ENCODE assay signal across 7 mouse cellular contexts in genomic region chr3:84333400-84334349, GRCm38 (mm10). TPM values are rescaled to one million over a fixed set of nuclear protein-coding genes. Genes with fewer than 3 reads are reported as not detected.
A peak's percentile ranks its signal among the peaks of the same experiment; 100 is the strongest.
DNase-seq lines count a peak whose midpoint lies in the region; TF ChIP-seq lines count a peak whose summit lies in the region.

No protein-coding gene starts in this region.

- H3K79me2 ChIP-seq in C2C12 (ENCODE audit: control insufficient read depth, insufficient read depth) = no peaks in the 10 kb centered on the region

- no peak overlapping the region for H3K4me3 ChIP-seq in C2C12 (ENCODE audit: insufficient read depth, poor library complexity, severe bottlenecking)
- H3K4me3 ChIP-seq in ES-E14 (ENCODE audit: insufficient read depth in 1 of 2, low read depth in 1 of 2, low read length in 2 of 2, poor library complexity in 1 of 2, severe bottlenecking in 1 of 2) = peak overlapping the region; percentile 8 to 43; a peak in 3 of 4 replicates

- intact Hi-C loops in heart, postnatal 36 days (cut with DNase I) = no loop called here

- no peaks in the 10 kb centered on the region for H3K36me3 ChIP-seq in C2C12 (ENCODE audit: control insufficient read depth, insufficient read depth)
- H3K36me3 ChIP-seq in ES-E14 (ENCODE audit: control insufficient read depth, insufficient read depth, low read length, poor library complexity, severe bottlenecking) = no peaks in the 10 kb centered on the region

- H3K79me3 ChIP-seq in C2C12 (ENCODE audit: low read depth) = no peaks in the 10 kb centered on the region

- in situ Hi-C loops in ES-E14 (cut with MboI; ENCODE audit: low sequenced_read_pairs in 2 of 2, unreplicated experiment in 2 of 2) = loop anchor here in 1 of 2 experiments (25.0 kb wide), 1 partner anchor 204 kb away; no protein-coding TSS in a partner anchor

- H3K27ac ChIP-seq in ES-E14 (ENCODE audit: insufficient read depth, low read depth, low read length, poor library complexity, severe bottlenecking) = no peak overlapping the region

- H3K9ac ChIP-seq in ES-E14 (ENCODE audit: insufficient read depth, low read depth, low read length, poor library complexity, severe bottlenecking) = no peak overlapping the region

- DNase-seq in ES-E14 (ENCODE audit: low read depth, low spot score) = peak; percentile 93
- peak; percentile 80 for DNase-seq in embryo, embryonic 10.5 days (ENCODE audit: low spot score)
- DNase-seq in heart, postnatal 36 days = peak; percentile 50 to 64
- peak; percentile 45 for DNase-seq in layer of hippocampus, adult 9-11 months
- DNase-seq in lung, postnatal 25 days (ENCODE audit: low spot score) = peak; percentile 68
- peak; percentile 67 for DNase-seq in right cerebral cortex, postnatal 14 days

- peak; percentile 21 for TF ChIP-seq CTCF in C2C12 (IDR thresholded peaks at IDR 0.05; ENCODE audit: control insufficient read depth, insufficient read depth, insufficient read length)

- no peak overlapping the region for H3ac ChIP-seq in C2C12 (ENCODE audit: control insufficient read depth, insufficient read length, low read depth)

- H3K9me3 ChIP-seq in ES-E14 (ENCODE audit: control insufficient read depth, insufficient read depth, low read depth, low read length) = no peaks in the 10 kb centered on the region

- H3K27me3 ChIP-seq in C2C12 (ENCODE audit: control insufficient read depth, insufficient read depth, insufficient read length) = no peaks in the 10 kb centered on the region

- peaks cover 2 to 19% of the 10 kb centered on the region in 2 experiments; a peak in 3 of 4 replicates for H3K4me1 ChIP-seq in ES-E14 (ENCODE audit: control insufficient read depth in 2 of 2, insufficient read depth in 2 of 2, low read length in 2 of 2, poor library complexity in 1 of 2)

TF ChIP-seq in C2C12, 6 proteins besides CTCF, POLR2A, EP300 and RAD21:
- TF ChIP-seq MYOD1 (IDR thresholded peaks at IDR 0.05; ENCODE audit: control insufficient read depth, insufficient read length, low read depth) = no peak
- TF ChIP-seq MAX (IDR thresholded peaks at IDR 0.05) = no peak
- no peak for TF ChIP-seq CEBPB (IDR thresholded peaks at IDR 0.05; ENCODE audit: low read depth)
- TF ChIP-seq FOSL1 (IDR thresholded peaks at IDR 0.05; ENCODE audit: insufficient read depth, low read length, poor library complexity, severe bottlenecking) = no peak
- no peak for TF ChIP-seq USF1 (IDR thresholded peaks at IDR 0.05; ENCODE audit: low read depth)

TF ChIP-seq in ES-E14, 5 proteins besides CTCF, POLR2A, EP300 and RAD21:
- TF ChIP-seq HCFC1 (IDR thresholded peaks at IDR 0.05; ENCODE audit: borderline replicate concordance, insufficient read depth, low read length) = no peak
- TF ChIP-seq ZC3H11A (IDR thresholded peaks at IDR 0.05; ENCODE audit: borderline replicate concordance, low read depth, low read length) = no peak
- TF ChIP-seq MAFK (IDR thresholded peaks at IDR 0.05; ENCODE audit: insufficient read depth, low read depth, low read length) = no peak
- no peak for TF ChIP-seq ZNF384 (IDR thresholded peaks at IDR 0.05; ENCODE audit: low read depth, low read length)
- no peak for TF ChIP-seq CHD2 (IDR thresholded peaks at IDR 0.05; ENCODE audit: low read depth, low read length)

RNA-seq across cellular contexts. Expression of gene Trim2, which starts 27.0 kb away (rescaled TPM):
- polyA plus RNA-seq in C2C12 (2012; fragmentation: generic; extraction: Trizol) = 2.4 TPM
- total RNA-seq in ES-E14 (2012; rRNA removed) = 27.3 and 50.2 TPM in 2 replicates
- total RNA-seq in heart, postnatal 36 days (2021) = 1 to 10 TPM; 5.1 to 5.8 TPM
